Mouse (Mus musculus) gastrocnemius, adult 18-20 months (tissue): ENCODE results near the gene Ccm2l. TPM values are rescaled to one million over a fixed set of nuclear protein-coding genes. Genes with fewer than 3 reads are reported as not detected.

Experiments
- DNase-seq: peaks from one replicate; pipeline ENCODE4 v3.0.0; 2021; ENCODE audit warnings: low spot score
- total RNA-seq, 2 experiments: library from RNA; stranded (reverse); gene quantifications; 2 replicates each; pipeline ENCODE4 v1.2.3; 2021

The Ccm2l gene
- total RNA-seq, 2 experiments from 2014 or later = 3.3 to 4.1 TPM

DNA sequence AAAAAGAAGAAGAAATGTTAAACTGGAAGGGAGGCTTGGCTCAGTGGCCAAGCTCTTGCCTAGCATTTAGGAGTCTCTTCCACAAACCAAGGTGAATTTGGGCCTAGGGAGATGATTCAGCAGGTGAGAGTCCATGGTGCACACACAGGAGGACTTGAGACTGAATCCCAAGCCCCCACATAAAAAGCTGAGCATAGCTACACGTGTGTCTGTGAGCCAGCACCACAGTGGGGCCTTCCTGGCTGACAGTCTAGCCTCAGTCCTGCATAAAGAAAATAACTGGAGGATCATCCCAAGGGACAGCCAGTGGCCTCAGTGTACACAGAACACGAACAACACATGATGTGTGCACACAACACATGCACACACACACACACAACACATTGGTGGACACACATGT lies 23.6 kb downstream of the Ccm2l start:
- no peak for DNase-seq

DNA sequence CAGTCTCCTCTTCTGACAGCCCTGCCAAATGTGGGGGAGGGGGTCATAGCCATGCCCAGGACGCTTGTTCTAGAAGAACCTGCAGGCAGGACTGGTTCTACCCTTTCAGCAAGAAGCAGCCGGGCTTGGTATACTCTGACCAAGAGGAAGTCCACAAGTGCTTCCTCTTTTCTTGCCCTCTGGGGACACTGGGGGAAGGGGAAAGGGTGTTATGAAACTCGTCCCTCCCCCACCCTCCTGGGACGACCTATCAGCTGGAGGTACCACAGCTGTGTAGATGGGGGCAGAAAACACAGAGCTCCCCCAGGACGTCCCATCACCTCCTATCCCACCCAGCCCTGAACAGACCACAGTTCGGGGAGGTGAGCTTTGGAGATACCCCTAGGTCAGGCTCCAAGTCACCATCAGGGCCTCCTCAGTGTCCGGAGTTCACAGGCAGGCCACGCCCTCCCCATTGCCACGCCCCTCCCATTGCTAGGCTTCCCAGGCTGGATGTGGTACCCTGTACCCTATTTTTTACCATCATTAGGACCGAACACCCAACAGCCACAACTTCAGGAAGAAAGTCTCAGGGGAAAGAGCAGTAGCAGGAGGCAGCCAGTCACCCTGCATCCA lies 24.9 kb downstream of the Ccm2l start:
- peak; percentile 32 for DNase-seq

- no peak for DNase-seq
These were observed 41.5 kb downstream of the Ccm2l start for GRCm38 (mm10) chr2:153107046-153107766.

GRCm38 (mm10) chr2:153107802-153108201 lies 42.0 kb downstream of the Ccm2l start:
- DNase-seq = no peak

DNA sequence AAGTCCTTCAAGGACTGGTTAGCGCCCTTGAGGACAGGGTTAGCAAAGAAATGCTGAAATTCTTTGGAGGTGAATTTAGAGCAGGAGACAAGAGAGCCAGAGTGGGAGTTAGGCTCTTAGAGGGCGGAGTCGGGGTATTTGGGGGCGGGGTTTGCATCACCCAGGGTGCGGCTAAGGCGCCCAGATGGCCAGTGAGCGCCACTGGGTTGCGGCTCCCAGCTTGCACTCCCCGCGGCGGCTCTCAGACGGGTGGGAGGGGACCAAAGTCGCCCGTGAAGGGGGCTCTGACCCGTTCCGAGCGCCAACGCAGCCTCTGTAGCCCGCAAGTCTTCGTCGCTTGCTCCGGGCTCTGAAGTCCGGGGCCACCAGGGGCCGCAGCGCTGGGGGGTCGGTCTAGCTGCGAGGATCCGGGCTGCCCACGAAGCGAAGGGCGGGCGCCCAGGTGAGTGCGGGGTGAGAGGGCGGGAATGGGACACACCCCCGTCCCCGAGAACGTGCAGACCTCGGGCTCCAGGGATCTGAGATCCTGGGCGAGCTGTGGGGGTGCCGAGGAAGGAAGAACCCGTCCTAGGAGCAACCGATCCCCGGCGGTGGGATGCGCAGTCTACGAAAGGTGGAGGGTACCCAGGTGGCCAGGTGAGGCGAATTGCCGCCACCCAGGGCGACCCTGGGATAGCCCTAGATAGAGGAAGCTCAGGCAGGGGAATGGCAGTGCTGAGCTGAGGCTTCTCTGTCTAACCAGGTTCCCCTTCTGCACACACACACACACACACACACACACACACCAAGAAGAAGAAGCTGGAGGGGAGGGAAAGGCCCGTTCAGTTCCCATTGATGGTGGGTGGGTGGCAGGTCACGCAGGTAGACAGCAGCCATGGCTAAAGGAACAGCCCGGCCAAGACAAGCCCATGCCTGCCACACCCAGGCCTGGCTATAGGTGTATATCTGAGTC lies 42.8 kb downstream of the Ccm2l start, which contains the start of gene Hck:
TSS of gene Hck (plus strand) at position 156 of the 952 bp plus-strand sequence.
- DNase-seq = peak; percentile 30

- no peak for DNase-seq
These were observed 43.8 kb downstream of the Ccm2l start for GRCm38 (mm10) chr2:153109596-153109995.

DNA sequence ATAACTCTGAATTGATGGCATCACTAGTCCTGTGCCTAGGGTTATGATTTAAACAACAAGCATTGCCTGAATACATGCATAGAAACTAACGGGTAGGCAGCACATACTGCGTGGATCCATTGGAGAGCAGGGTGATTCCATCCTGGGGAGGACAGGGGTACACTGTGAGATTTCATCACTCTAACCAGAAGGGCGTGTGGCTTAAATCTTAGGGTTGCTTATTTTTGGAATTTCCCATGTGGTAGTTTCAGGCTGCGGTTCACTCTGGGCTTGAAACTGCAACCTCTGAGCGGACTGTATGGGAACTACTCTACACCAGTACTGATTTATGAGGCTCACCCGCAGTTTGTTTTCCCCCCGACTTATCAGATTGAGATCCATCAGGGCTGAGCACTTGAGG lies 45.5 kb downstream of the Ccm2l start:
- DNase-seq = no peak

DNA sequence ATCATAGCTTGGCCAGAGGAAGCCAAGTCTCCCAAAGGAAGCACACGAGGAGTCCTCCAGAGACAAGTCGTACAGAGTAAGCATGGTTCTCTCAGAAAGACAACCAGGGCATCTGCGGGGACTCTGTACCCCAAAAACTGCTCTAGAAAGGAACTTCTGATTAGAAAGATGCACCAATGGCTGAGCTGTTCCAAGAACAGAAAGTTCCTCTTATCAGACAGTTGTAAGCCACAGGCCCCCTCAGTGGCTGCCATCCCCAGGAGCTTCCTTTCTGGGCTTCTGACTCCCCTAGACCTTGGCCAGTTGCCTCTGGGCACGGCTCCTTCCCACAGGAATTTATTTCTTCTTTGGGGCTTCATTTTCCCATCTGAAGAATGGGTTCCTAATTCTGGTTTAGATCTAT lies 49.9 kb downstream of the Ccm2l start:
- no peak for DNase-seq

DNA sequence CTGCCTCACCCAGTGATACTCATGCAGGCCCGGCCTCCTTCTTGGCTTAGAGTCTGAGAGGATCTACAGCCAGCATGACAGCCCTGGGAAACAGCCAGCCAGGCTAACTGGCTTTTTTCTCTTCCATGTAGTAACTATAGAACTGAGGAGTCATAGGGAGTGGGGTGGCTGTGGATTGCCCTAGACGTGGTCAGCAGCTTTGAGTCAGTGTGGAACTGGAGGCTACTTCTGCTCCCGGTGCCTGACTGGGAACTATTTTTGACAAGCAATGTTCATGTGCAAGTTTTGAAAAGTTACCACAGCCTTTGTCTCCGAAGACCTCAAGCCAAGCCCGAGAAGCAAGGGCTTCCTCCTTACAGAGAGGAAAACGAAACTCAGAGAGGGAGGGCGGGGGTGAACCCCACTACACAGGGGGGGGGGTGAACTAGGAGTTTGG lies 51.3 kb downstream of the Ccm2l start:
- DNase-seq = peak; percentile 3

GRCm38 (mm10) chr2:153119488-153119887 lies 53.7 kb downstream of the Ccm2l start:
- no peak for DNase-seq

GRCm38 (mm10) chr2:153120126-153120525 lies 54.4 kb downstream of the Ccm2l start:
- DNase-seq = no peak

- DNase-seq = no peak
These were observed 56.3 kb downstream of the Ccm2l start for GRCm38 (mm10) chr2:153121821-153122615.

GRCm38 (mm10) chr2:153122701-153123100 lies 56.9 kb downstream of the Ccm2l start:
- no peak for DNase-seq

DNA sequence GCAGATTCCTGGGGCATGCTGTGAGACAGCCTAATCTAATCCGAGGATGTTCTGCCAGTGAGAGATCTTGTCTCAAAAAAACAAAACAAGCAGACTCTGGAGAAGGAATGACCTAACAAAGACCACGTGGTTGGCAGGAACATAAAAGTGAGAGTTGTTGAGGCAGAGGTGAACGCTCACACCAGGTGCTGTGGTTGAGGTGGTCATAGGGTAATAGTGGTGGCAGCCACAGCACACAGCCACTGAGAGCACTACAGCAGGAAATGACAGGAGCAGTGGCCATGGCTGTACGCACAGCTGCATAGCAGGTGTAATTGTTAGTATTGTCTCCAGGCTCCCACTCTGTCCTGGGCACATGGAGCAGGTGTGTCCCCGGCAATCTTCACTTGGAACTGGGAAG lies 60.1 kb downstream of the Ccm2l start:
- no peak for DNase-seq

GRCm38 (mm10) chr2:153131019-153131418 lies 65.3 kb downstream of the Ccm2l start:
- DNase-seq = no peak

Other genes with a start within 250 kb of the Ccm2l start
- 10 to 100 TPM; 20.6 to 30.6 TPM for gene Bcl2l1, start 234.2 kb upstream of the Ccm2l start, total RNA-seq
- 1 to 10 TPM; 1.6 to 5.3 TPM for gene Tpx2, start 218.0 kb upstream of the Ccm2l start, total RNA-seq
- gene Mylk2, start 154.6 kb upstream of the Ccm2l start, total RNA-seq = 100 to 1,000 TPM; 671 to 798 TPM
- gene Foxs1, start 132.7 kb upstream of the Ccm2l start, total RNA-seq = 1 to 10 TPM in 1 of 2 experiments, under 1 TPM in 1; 0.75 to 1.8 TPM
- gene Dusp15, start 114.3 kb upstream of the Ccm2l start, total RNA-seq = under 1 TPM; 0.26 to 0.34 TPM
- not detected for gene Ttll9, start 103.5 kb upstream of the Ccm2l start, total RNA-seq
- gene Pdrg1, start 50.5 kb upstream of the Ccm2l start, total RNA-seq = 10 to 100 TPM; 72.1 to 77.5 TPM
- not detected for gene Xkr7, start 34.1 kb upstream of the Ccm2l start, total RNA-seq
- under 1 TPM; 0.18 to 0.28 TPM for gene Hck, start 42.5 kb downstream of the Ccm2l start, total RNA-seq
- gene Tm9sf4, start 95.3 kb downstream of the Ccm2l start, total RNA-seq = 10 to 100 TPM; 27.0 to 30.3 TPM
- under 1 TPM; 0.32 to 0.52 TPM for gene Tspyl3, start 159.5 kb downstream of the Ccm2l start, total RNA-seq
- gene Plagl2, start 175.5 kb downstream of the Ccm2l start, total RNA-seq = 1 to 10 TPM; 2.6 to 3.1 TPM
- gene Pofut1, start 175.6 kb downstream of the Ccm2l start, total RNA-seq = 1 to 10 TPM; 7.3 to 9.5 TPM
- 1 to 10 TPM; 3.0 to 3.8 TPM for gene Kif3b, start 225.5 kb downstream of the Ccm2l start, total RNA-seq